Mouse (Mus musculus) stomach, embryonic 16.5 days (tissue): ENCODE data around the gene P3h3. TPM values are rescaled to one million over a fixed set of nuclear protein-coding genes. Genes with fewer than 3 reads are reported as not detected.
"Not testable (repeated sequence)": the region's sequence is repeated elsewhere in the genome, so short reads cannot be mapped to it uniquely, and the experiment has no call there.

Experiments
- ATAC-seq: fragments of 200-750 bp; cut with Nextera tagmentation; 2 replicates; pipeline ENCODE4 v1.8.0; 2017; ENCODE audit warnings: moderate number of reproducible peaks, moderate TSS enrichment; ENCODE audit not compliant: insufficient read depth, low FRiP score
- H3K27ac ChIP-seq: fragments of 300-500 bp; sonication (generic); 2 replicates; pipeline ENCODE4 v1.5.1; 2014; ENCODE audit warnings: low read length
- H3K27me3 ChIP-seq: fragments of 300-500 bp; sonication (generic); 2 replicates; pipeline ENCODE4 v1.6.1; 2014; ENCODE audit warnings: low read length, control low read depth, mixed read lengths; ENCODE audit not compliant: control insufficient read depth, insufficient read depth
- H3K36me3 ChIP-seq: fragments of 300-500 bp; sonication (generic); 2 replicates; pipeline ENCODE4 v1.6.1; 2014; ENCODE audit warnings: low read length; ENCODE audit not compliant: control insufficient read depth, insufficient read depth
- H3K4me1 ChIP-seq: fragments of 300-500 bp; sonication (generic); 2 replicates; pipeline ENCODE4 v1.6.1; 2014; ENCODE audit warnings: low read length, control low read depth, mixed read lengths; ENCODE audit not compliant: control insufficient read depth, insufficient read depth
- H3K4me2 ChIP-seq: fragments of 300-500 bp; sonication (generic); 2 replicates; pipeline ENCODE4 v1.6.1; 2014; ENCODE audit warnings: low read depth, low read length, mixed read lengths
- H3K4me3 ChIP-seq: fragments of 300-500 bp; sonication (generic); replicated peaks from 2 replicates; pipeline ENCODE4 v1.5.1; 2014; ENCODE audit warnings: mild to moderate bottlenecking, low read length
- H3K9ac ChIP-seq: fragments of 300-500 bp; sonication (generic); 2 replicates; pipeline ENCODE4 v1.6.1; 2014; ENCODE audit warnings: low read length
- H3K9me3 ChIP-seq: fragments of 300-500 bp; sonication (generic); replicated peaks from 2 replicates; pipeline ENCODE4 v1.6.1; 2016; ENCODE audit warnings: low read length, control low read depth; ENCODE audit not compliant: control insufficient read depth
- WGBS: fragments of 180-500 bp; shearing (Covaris S2); extraction: QIAGEN DNeasy Blood & Tissue Kit; methylation state at CpG from one replicate; pipeline ENCODE4 v1.1.7; 2014; 5-methylcytosine and 5-hydroxymethylcytosine counted together
- polyA plus RNA-seq: library from polyadenylated mRNA; unstranded; fragments of >200 nt; fragmentation: Nextera tagmentation; extraction: Ambion mirVana; gene quantifications from 2 replicates; pipeline ENCODE4 v1.2.1, GENCODE M21; 2015

P3h3 gene
- polyA plus RNA-seq, 1 experiment from 2014 or later, result 9.9 TPM

DNA sequence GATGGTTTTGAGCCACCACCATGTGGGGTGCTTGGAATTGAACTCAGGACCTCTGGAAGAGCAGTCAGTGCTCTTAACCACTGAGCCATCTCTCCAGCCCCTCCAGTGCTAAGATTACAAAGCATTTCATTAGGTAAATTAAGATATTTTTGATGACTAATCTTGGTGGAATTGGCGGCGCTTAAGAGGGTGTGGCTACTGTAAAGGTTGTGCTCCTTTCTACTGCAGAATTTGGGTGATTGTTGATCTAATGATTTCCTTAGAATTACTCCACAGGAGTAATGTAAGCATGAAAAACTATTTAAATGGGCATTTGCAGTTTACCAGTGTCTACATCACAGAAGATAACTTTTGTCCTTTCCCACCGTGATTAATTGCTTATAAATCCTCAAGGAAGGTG lies 53.2 kb downstream of the P3h3 start:
- Histone ChIP-seq H3K36me3 (no peaks in the 10 kb centered on the region), H3K27me3 (no peaks in the 10 kb centered on the region), H3K4me2 (no peak overlapping the region), H3K27ac (no peak overlapping the region), H3K4me1 (peaks cover 12% of the 10 kb centered on the region), H3K4me3 (no peak overlapping the region), H3K9ac (no peak overlapping the region), H3K9me3 (no peaks in the 10 kb centered on the region)
- ATAC-seq, result no peak
- WGBS, result 82% methylated on average over 3 of the region's 3 CpGs

GRCm38 (mm10) chr6:124803691-124804090 lies 53.9 kb downstream of the P3h3 start:
- peaks cover 12% of the 10 kb centered on the region for H3K4me1 ChIP-seq
- H3K27me3 ChIP-seq, H3K36me3 ChIP-seq, ATAC-seq, H3K4me3 ChIP-seq, H3K9ac ChIP-seq, H3K9me3 ChIP-seq, H3K4me2 ChIP-seq, H3K27ac ChIP-seq: not testable (repeated sequence)
- WGBS, result 92% methylated on average over 4 of the region's 4 CpGs

GRCm38 (mm10) chr6:124803061-124803460 lies 54.5 kb downstream of the P3h3 start:
- no peak overlapping the region for H3K27ac ChIP-seq
- no peak for ATAC-seq
- H3K36me3 ChIP-seq, result no peaks in the 10 kb centered on the region
- no peaks in the 10 kb centered on the region for H3K27me3 ChIP-seq
- no peak overlapping the region for H3K4me3 ChIP-seq
- H3K9ac ChIP-seq, result no peak overlapping the region
- H3K9me3 ChIP-seq, result no peaks in the 10 kb centered on the region
- H3K4me2 ChIP-seq, result no peak overlapping the region
- H3K4me1 ChIP-seq, result peaks cover 9% of the 10 kb centered on the region
- 73% methylated on average over 3 of the region's 3 CpGs for WGBS

- 20% methylated on average over 5 of the region's 9 CpGs for WGBS
- H3K4me3 ChIP-seq, H3K4me1 ChIP-seq, ATAC-seq, H3K4me2 ChIP-seq, H3K9me3 ChIP-seq, H3K9ac ChIP-seq, H3K27me3 ChIP-seq, H3K36me3 ChIP-seq: not testable (repeated sequence)
- peak overlapping the region; percentile 2; the same call in 1 of the 2 replicates for H3K27ac ChIP-seq
Measured at GRCm38 (mm10) chr6:124802400-124802799, 55.2 kb downstream of the P3h3 start.

DNA sequence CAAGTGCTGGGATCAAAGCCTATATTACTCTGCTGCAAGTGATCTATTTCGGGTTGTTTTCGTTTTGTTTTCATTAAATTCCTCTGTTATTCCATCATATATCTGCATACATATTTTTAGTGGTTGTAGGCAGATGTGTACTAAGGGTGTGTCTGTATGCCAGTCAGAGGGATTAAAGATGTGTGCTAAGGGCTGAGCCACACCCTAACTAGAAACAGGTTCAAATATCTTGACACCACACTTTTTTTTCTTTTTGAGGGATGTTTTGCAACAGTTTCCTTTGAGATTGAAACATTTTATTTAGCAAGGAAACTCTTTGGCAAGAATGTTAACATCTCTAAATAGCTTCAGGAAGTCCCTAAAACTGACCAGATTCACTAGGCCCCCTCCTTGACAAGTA lies 61.4 kb downstream of the P3h3 start:
- Histone ChIP-seq H3K4me3 (no peak overlapping the region), H3K27me3 (no peaks in the 10 kb centered on the region), H3K9me3 (no peaks in the 10 kb centered on the region), H3K27ac (peak overlapping the region; percentile 74), H3K4me2 (no peak overlapping the region), H3K36me3 (no peaks in the 10 kb centered on the region), H3K9ac (no peak overlapping the region), H3K4me1 (no peaks in the 10 kb centered on the region)
- no peak for ATAC-seq
- WGBS, result 66% methylated on average over 2 of the region's 2 CpGs

GRCm38 (mm10) chr6:124795781-124796180 lies 61.8 kb downstream of the P3h3 start:
- no peaks in the 10 kb centered on the region for H3K36me3 ChIP-seq
- H3K4me3 ChIP-seq, result no peak overlapping the region
- no peaks in the 10 kb centered on the region for H3K9me3 ChIP-seq
- WGBS, result 72% methylated on average over 4 of the region's 4 CpGs
- no peaks in the 10 kb centered on the region for H3K27me3 ChIP-seq
- H3K4me1 ChIP-seq, result no peaks in the 10 kb centered on the region
- H3K9ac ChIP-seq, result no peak overlapping the region
- no peak overlapping the region for H3K4me2 ChIP-seq
- H3K27ac ChIP-seq, result peak overlapping the region; percentile 74; the same call in 1 of the 2 replicates
- no peak for ATAC-seq

- H3K4me2 ChIP-seq, result no peak overlapping the region
- ATAC-seq, result no peak
- H3K4me3 ChIP-seq, result no peak overlapping the region
- no peaks in the 10 kb centered on the region for H3K27me3 ChIP-seq
- no peaks in the 10 kb centered on the region for H3K4me1 ChIP-seq
- H3K36me3 ChIP-seq, result no peaks in the 10 kb centered on the region
- H3K9me3 ChIP-seq, result no peaks in the 10 kb centered on the region
- no peak overlapping the region for H3K27ac ChIP-seq
- H3K9ac ChIP-seq, result no peak overlapping the region
- whole genome bisulfite sequencing, result 78% methylated on average over 3 of the region's 3 CpGs
Measured at GRCm38 (mm10) chr6:124791911-124792310, 65.6 kb downstream of the P3h3 start.

Other genes with a start within 250 kb of the P3h3 start
- not detected in 2 replicates for gene C1s2, start 221.7 kb downstream of the P3h3 start, polyA plus RNA-seq
- gene Lpcat3, start 194.7 kb downstream of the P3h3 start, polyA plus RNA-seq, result 84.1 and 86.8 TPM in 2 replicates
- gene Emg1, start 145.6 kb downstream of the P3h3 start, polyA plus RNA-seq, result 167 and 175 TPM in 2 replicates
- gene Phb2, start 145.4 kb downstream of the P3h3 start, polyA plus RNA-seq, result 282 and 303 TPM in 2 replicates
- gene Ptpn6, start 119.0 kb downstream of the P3h3 start, polyA plus RNA-seq, result 19.6 and 20.1 TPM in 2 replicates
- 352 and 357 TPM in 2 replicates for gene Grcc10, start 116.4 kb downstream of the P3h3 start, polyA plus RNA-seq
- not detected in 2 replicates for gene Gm45234, start 101.7 kb downstream of the P3h3 start, polyA plus RNA-seq
- gene Atn1, start 101.2 kb downstream of the P3h3 start, polyA plus RNA-seq, result 12.2 and 13.1 TPM in 2 replicates
- 9.3 and 9.8 TPM in 2 replicates for gene Eno2, start 88.1 kb downstream of the P3h3 start, polyA plus RNA-seq
- 0.53 and 0.65 TPM in 2 replicates for gene Lrrc23, start 78.0 kb downstream of the P3h3 start, polyA plus RNA-seq
- gene Spsb2, start 49.1 kb downstream of the P3h3 start, polyA plus RNA-seq, result 14.8 and 15.1 TPM in 2 replicates
- 938 and 959 TPM in 2 replicates for gene Tpi1, start 43.5 kb downstream of the P3h3 start, polyA plus RNA-seq
- gene Usp5, start 28.3 kb downstream of the P3h3 start, polyA plus RNA-seq, result 128 and 139 TPM in 2 replicates
- gene Cdca3, start 28.2 kb downstream of the P3h3 start, polyA plus RNA-seq, result 129 and 138 TPM in 2 replicates
- gene Gnb3, start 17.5 kb downstream of the P3h3 start, polyA plus RNA-seq, result 0.66 and 1.5 TPM in 2 replicates
- gene Gpr162, start 6.2 kb upstream of the P3h3 start, polyA plus RNA-seq, result 1.1 and 1.7 TPM in 2 replicates
- gene Cd4, start 30.5 kb upstream of the P3h3 start, polyA plus RNA-seq, result 0.46 TPM in 2 replicates
- 1.2 and 1.3 TPM in 2 replicates for gene Lag3, start 54.0 kb upstream of the P3h3 start, polyA plus RNA-seq
- gene Ptms, start 62.4 kb upstream of the P3h3 start, polyA plus RNA-seq, result 177 and 180 TPM in 2 replicates
- gene Mlf2, start 73.6 kb upstream of the P3h3 start, polyA plus RNA-seq, result 283 and 299 TPM in 2 replicates
- gene Cops7a, start 107.8 kb upstream of the P3h3 start, polyA plus RNA-seq, result 140 and 156 TPM in 2 replicates
- 4.0 and 4.2 TPM in 2 replicates for gene Pianp, start 138.9 kb upstream of the P3h3 start, polyA plus RNA-seq
- 9.3 and 12.8 TPM in 2 replicates for gene Zfp384, start 151.4 kb upstream of the P3h3 start, polyA plus RNA-seq
- 114 and 115 TPM in 2 replicates for gene Ing4, start 182.0 kb upstream of the P3h3 start, polyA plus RNA-seq
- gene Acrbp, start 191.9 kb upstream of the P3h3 start, polyA plus RNA-seq, result 10.6 and 12.9 TPM in 2 replicates
- 9.5 and 13.6 TPM in 2 replicates for gene Lpar5, start 210.2 kb upstream of the P3h3 start, polyA plus RNA-seq
- gene Chd4, start 238.2 kb upstream of the P3h3 start, polyA plus RNA-seq, result 42.6 and 46.3 TPM in 2 replicates